Mouse (Mus musculus) MEL (cell line): ENCODE results near the gene Calhm3. TPM values are rescaled to one million over a fixed set of nuclear protein-coding genes. Genes with fewer than 3 reads are reported as not detected.

Experiments
- DNase-seq: peaks from one replicate; pipeline ENCODE4 v3.0.0; 2011; ENCODE audit warnings: low read depth, low spot score
- H3K27ac ChIP-seq: 2 replicates; pipeline ENCODE4 v1.5.1; 2012; ENCODE audit warnings: low read depth, mild to moderate bottlenecking, control low read depth, low read length, moderate library complexity; ENCODE audit not compliant: control insufficient read depth
- H3K27me3 ChIP-seq, 2 experiments: fragments of 150-350 bp in 1 of 2; sonication (generic) in 1 of 2; 2 replicates each; pipeline ENCODE4 v1.6.1; 2012; ENCODE audit warnings: low read length in 2 of 2, mild to moderate bottlenecking in 2 of 2, improper control_type of control experiment in 1 of 2, moderate library complexity in 1 of 2; ENCODE audit not compliant: insufficient read depth in 2 of 2, control insufficient read depth in 1 of 2
- H3K36me3 ChIP-seq, 2 experiments: 2 replicates each; pipeline ENCODE4 v1.6.1; 2012 to 2014; ENCODE audit warnings: low read length in 2 of 2, improper control_type of control experiment in 1 of 2, inconsistent platforms in 1 of 2, mild to moderate bottlenecking in 1 of 2; ENCODE audit not compliant: insufficient read depth in 2 of 2, control insufficient read depth in 1 of 2
- H3K4me1 ChIP-seq, 2 experiments: fragments of 150-350 bp in 1 of 2; sonication (generic) in 1 of 2; 2 replicates each; pipeline ENCODE4 v1.6.1; 2012; ENCODE audit warnings: low read length in 2 of 2, improper control_type of control experiment in 1 of 2, mild to moderate bottlenecking in 1 of 2; ENCODE audit not compliant: insufficient read depth in 2 of 2, control insufficient read depth in 1 of 2
- H3K4me3 ChIP-seq, 2 experiments: fragments of 150-350 bp in 1 of 2; sonication (generic) in 1 of 2; 2 replicates each; pipeline ENCODE4 v1.5.1; 2012; ENCODE audit warnings: low read depth in 2 of 2, low read length in 2 of 2, mild to moderate bottlenecking in 2 of 2, moderate library complexity in 2 of 2, control low read depth in 1 of 2, improper control_type of control experiment in 1 of 2; ENCODE audit not compliant: control insufficient read depth in 1 of 2, insufficient read depth in 1 of 2
- H3K79me2 ChIP-seq: 2 replicates; pipeline ENCODE4 v1.6.1; 2012; ENCODE audit warnings: mild to moderate bottlenecking, low read length, moderate library complexity; ENCODE audit not compliant: control insufficient read depth, poor library complexity, insufficient read depth
- H3K9ac ChIP-seq: 2 replicates; pipeline ENCODE4 v1.6.1; 2012; ENCODE audit warnings: low read depth, mild to moderate bottlenecking, control low read depth, low read length, moderate library complexity; ENCODE audit not compliant: control insufficient read depth, poor library complexity, severe bottlenecking
- H3K9me3 ChIP-seq: fragments of 150-350 bp; sonication (generic); replicated peaks from 2 replicates; pipeline ENCODE4 v1.6.1; 2012; ENCODE audit warnings: mild to moderate bottlenecking, low read length, improper control_type of control experiment, moderate library complexity; ENCODE audit not compliant: insufficient read depth
- BHLHE40 ChIP-seq: IDR thresholded peaks from 2 replicates; pipeline ENCODE4 v1.6.1; 2012; ENCODE audit warnings: low read depth, mild to moderate bottlenecking, inconsistent platforms, low read length, improper control_type of control experiment, borderline replicate concordance
- CHD1 ChIP-seq: IDR thresholded peaks from 2 replicates; pipeline ENCODE4 v1.6.1; 2012; ENCODE audit warnings: low read depth, mild to moderate bottlenecking, inconsistent platforms, low read length, improper control_type of control experiment
- CTCF ChIP-seq, 3 experiments: IDR thresholded peaks in 2 of 3; conservative IDR thresholded peaks in 1 of 3; 2 replicates each; pipeline ENCODE4 v1.5.1; 2011 to 2012; ENCODE audit warnings: low read length in 3 of 3, low read depth in 2 of 3, mild to moderate bottlenecking in 2 of 3, improper control_type of control experiment in 1 of 3, inconsistent platforms in 1 of 3, mixed read lengths in 1 of 3, moderate library complexity in 1 of 3; ENCODE audit not compliant: control insufficient read depth in 1 of 3, insufficient read depth in 1 of 3, poor library complexity in 1 of 3, severe bottlenecking in 1 of 3
- ELF1 ChIP-seq: IDR thresholded peaks from 2 replicates; pipeline ENCODE4 v1.6.1; 2014; ENCODE audit warnings: low read depth, mild to moderate bottlenecking, inconsistent platforms, low read length, improper control_type of control experiment, moderate library complexity
- KAT2A ChIP-seq: conservative IDR thresholded peaks from 2 replicates; pipeline ENCODE4 v1.6.1; 2012; ENCODE audit warnings: low read depth, low read length, improper control_type of control experiment, inconsistent platforms
- MAZ ChIP-seq: IDR thresholded peaks from 2 replicates; pipeline ENCODE4 v1.6.1; 2012; ENCODE audit warnings: low read depth, mild to moderate bottlenecking, inconsistent platforms, low read length, improper control_type of control experiment
- MYC ChIP-seq: IDR thresholded peaks from 2 replicates; pipeline ENCODE4 v1.6.1; 2011; ENCODE audit warnings: low read depth, mild to moderate bottlenecking, low read length, improper control_type of control experiment, moderate library complexity
- NELFE ChIP-seq: IDR thresholded peaks from 2 replicates; pipeline ENCODE4 v1.6.1; 2011; ENCODE audit warnings: low read depth, low read length, improper control_type of control experiment
- POLR2AphosphoS5 ChIP-seq: IDR thresholded peaks from 2 replicates; pipeline ENCODE4 v1.6.1; 2012; ENCODE audit warnings: low read depth, borderline replicate concordance, mild to moderate bottlenecking, inconsistent platforms, low read length, moderate library complexity, mixed read lengths
- SIN3A ChIP-seq: IDR thresholded peaks from 2 replicates; pipeline ENCODE4 v1.6.1; 2012; ENCODE audit warnings: low read length, improper control_type of control experiment, inconsistent platforms
- SMC3 ChIP-seq: IDR thresholded peaks from 2 replicates; pipeline ENCODE4 v1.6.1; 2011; ENCODE audit warnings: low read depth, low read length, improper control_type of control experiment
- TBP ChIP-seq: IDR thresholded peaks from 2 replicates; pipeline ENCODE4 v1.8.0; 2011; ENCODE audit warnings: low read depth, low read length, improper control_type of control experiment
- TCF12 ChIP-seq: IDR thresholded peaks from 2 replicates; pipeline ENCODE4 v1.6.1; 2014; ENCODE audit warnings: low read depth, mild to moderate bottlenecking, inconsistent platforms, low read length, improper control_type of control experiment, moderate library complexity
- UBTF ChIP-seq: IDR thresholded peaks from 2 replicates; pipeline ENCODE4 v1.6.1; 2012; ENCODE audit warnings: low read depth, mild to moderate bottlenecking, inconsistent platforms, low read length, improper control_type of control experiment, moderate library complexity, borderline replicate concordance; ENCODE audit not compliant: insufficient read depth
- ZC3H11A ChIP-seq: IDR thresholded peaks from 2 replicates; pipeline ENCODE4 v1.6.1; 2012; ENCODE audit warnings: low read depth, mild to moderate bottlenecking, inconsistent platforms, low read length, improper control_type of control experiment
- ZNF384 ChIP-seq: IDR thresholded peaks from 2 replicates; pipeline ENCODE4 v1.6.1; 2012; ENCODE audit warnings: low read depth, mild to moderate bottlenecking, inconsistent platforms, low read length, improper control_type of control experiment
- polyA plus RNA-seq, 2 experiments: library from polyadenylated mRNA; stranded (reverse) in 1 of 2; unstranded in 1 of 2; fragments of >175 nt in 1 of 2; fragments of >200 nt in 1 of 2; gene quantifications; 2 replicates each; pipeline versions ENCODE4 v1.2.1 to v1.2.4; 2012; ENCODE audit warnings: low replicate concordance in 2 of 2, low read depth in 1 of 2; ENCODE audit not compliant: insufficient read length in 2 of 2, insufficient read depth in 1 of 2, missing spikeins in 1 of 2
- total RNA-seq: library from RNA; depleted of rRNA; stranded (reverse); fragments of 300-350 nt; gene quantifications from 2 replicates; pipeline ENCODE4 v1.2.3, GENCODE M21; 2012

Calhm3 gene
- total and polyA plus RNA-seq, 3 experiments: not detected

GRCm38 (mm10) chr19:47163176-47163744 lies 5.7 kb upstream of the Calhm3 start:
- Histone ChIP-seq H3K27me3 (peaks cover 0 to 2% of the 10 kb centered on the region in 2 experiments; a peak in 1 of 4 replicates), H3K27ac (no peak overlapping the region), H3K9ac (no peak overlapping the region), H3K9me3 (no peaks in the 10 kb centered on the region), H3K36me3 (no peaks in the 10 kb centered on the region; a peak in 1 of 4 replicates), H3K4me1 (no peaks in the 10 kb centered on the region; a peak in 1 of 4 replicates), H3K79me2 (no peaks in the 10 kb centered on the region), H3K4me3 (no peak overlapping the region)
- DNase-seq: no peak
- TF ChIP-seq TBP (no peak), ZC3H11A (no peak)

- Histone ChIP-seq H3K27ac (no peak overlapping the region), H3K4me1 (no peaks in the 10 kb centered on the region)
- TF ChIP-seq CHD1 (no peak), ZNF384 (no peak), NELFE (no peak), POLR2AphosphoS5 (no peak), ELF1 (no peak), CTCF (IDR thresholded peaks at IDR 0.05 in 2 of 3, conservative IDR thresholded peaks at IDR 0.05 in 1 of 3; ENCODE audit: control insufficient read depth in 1 of 3, insufficient read depth in 1 of 3, low read depth in 2 of 3, low read length in 3 of 3, poor library complexity in 1 of 3, severe bottlenecking in 1 of 3) (no peak), SIN3A (no peak), SMC3 (no peak), MAZ (no peak), MYC (no peak), BHLHE40 (no peak), KAT2A (no peak), UBTF (no peak), TCF12 (no peak)
- TF ChIP-seq, all 39 proteins: peak for 0
- no peaks in the 10 kb centered on the region for H3K79me2 ChIP-seq
- H3K9me3 ChIP-seq: no peaks in the 10 kb centered on the region
- no peak for DNase-seq
- no peaks in the 10 kb centered on the region for H3K36me3 ChIP-seq
- no peak overlapping the region for H3K4me3 ChIP-seq
- no peak overlapping the region for H3K9ac ChIP-seq
- peaks cover 3% of the 10 kb centered on the region in 2 experiments; a peak in 3 of 4 replicates for H3K27me3 ChIP-seq
Observed at GRCm38 (mm10) chr19:47161669-47162068, 4.1 kb upstream of the Calhm3 start.
